Mouse (Mus musculus) urinary bladder, adult 18-20 months (tissue): ENCODE measurements around the gene Nos1ap.

Experiments used
- DNase-seq, 2 experiments: peaks; one replicate each; pipeline ENCODE4 v3.0.0; 2022; ENCODE audit warnings: low spot score in 2 of 2, mixed read lengths in 2 of 2

Nos1ap gene

GRCm38 (mm10) chr1:170360183-170360915, 229.3 kb downstream of the Nos1ap start:
- DNase-seq = no peak

- no peak for DNase-seq
These were observed 236.3 kb downstream of the Nos1ap start for GRCm38 (mm10) chr1:170353335-170353734.

GRCm38 (mm10) chr1:170351080-170351479, 238.6 kb downstream of the Nos1ap start:
- no peak for DNase-seq

DNA sequence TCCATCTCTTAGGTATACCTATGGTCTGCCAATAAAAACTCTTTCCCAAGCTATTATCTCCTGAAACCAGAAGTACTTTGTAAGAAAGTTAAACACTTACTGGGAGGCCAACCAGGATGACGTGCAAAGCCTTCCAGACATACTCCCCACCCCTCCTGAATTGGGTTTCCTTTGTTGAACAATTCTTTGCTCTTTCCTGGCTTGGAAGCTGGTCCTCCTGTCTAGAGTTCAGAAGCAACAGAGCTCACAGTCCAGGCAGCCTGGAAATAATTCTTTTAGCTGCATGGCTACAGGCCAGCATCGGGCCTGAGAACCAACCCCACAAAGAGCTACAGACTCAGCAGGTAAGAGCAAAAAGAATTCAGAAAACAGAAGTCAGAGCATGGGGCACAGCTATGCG, 243.4 kb downstream of the Nos1ap start:
- DNase-seq = no peak

- DNase-seq = no peak
These were observed 245.8 kb downstream of the Nos1ap start for GRCm38 (mm10) chr1:170343906-170344305.

DNA sequence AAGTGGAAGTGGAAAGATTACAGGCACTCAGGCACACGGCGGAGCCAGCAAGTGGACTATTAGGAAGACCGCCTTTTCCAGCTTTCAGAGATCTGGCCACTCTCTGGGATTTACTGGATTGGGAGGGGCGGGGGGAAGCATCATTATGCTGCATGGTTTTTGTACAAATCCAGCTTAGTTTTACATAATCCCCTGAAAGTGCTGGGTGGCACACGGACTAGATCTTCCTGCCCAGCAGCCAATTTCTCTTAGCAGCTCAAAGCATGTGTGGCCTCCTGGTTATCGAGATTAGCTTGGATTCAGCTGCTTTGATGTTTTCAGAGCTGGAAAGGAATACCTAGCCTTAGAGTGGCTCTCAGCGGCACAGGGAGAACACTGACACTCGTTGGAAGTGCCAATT, 246.6 kb downstream of the Nos1ap start:
- DNase-seq = no peak

GRCm38 (mm10) chr1:170339943-170340342, 249.7 kb downstream of the Nos1ap start:
- no peak for DNase-seq

- no peak for DNase-seq
These were observed 256.9 kb downstream of the Nos1ap start for GRCm38 (mm10) chr1:170332775-170333174.

- no peak for DNase-seq
These were observed 257.7 kb downstream of the Nos1ap start for GRCm38 (mm10) chr1:170331926-170332325.

GRCm38 (mm10) chr1:170325277-170325676, 264.4 kb downstream of the Nos1ap start:
- no peak for DNase-seq

DNA sequence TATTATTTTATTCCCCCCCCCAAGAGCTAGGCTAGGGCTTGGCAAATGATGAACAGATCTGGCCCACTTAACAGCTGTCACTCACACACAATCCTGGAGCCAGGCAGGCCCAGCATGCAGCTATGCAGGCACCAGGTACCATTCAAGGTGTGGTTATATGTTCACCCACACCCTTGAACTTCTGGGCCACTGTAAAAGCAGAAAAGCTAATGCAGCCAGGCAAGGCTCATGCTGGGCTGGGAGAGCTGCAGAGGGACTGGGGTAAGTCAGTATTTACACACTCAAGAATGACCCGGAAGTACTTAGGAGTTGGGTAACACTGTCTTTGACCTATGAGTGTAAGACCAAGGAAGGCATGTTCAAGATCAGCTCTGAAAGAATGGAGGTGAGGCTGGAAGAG, 265.3 kb downstream of the Nos1ap start:
- DNase-seq = no peak

DNA sequence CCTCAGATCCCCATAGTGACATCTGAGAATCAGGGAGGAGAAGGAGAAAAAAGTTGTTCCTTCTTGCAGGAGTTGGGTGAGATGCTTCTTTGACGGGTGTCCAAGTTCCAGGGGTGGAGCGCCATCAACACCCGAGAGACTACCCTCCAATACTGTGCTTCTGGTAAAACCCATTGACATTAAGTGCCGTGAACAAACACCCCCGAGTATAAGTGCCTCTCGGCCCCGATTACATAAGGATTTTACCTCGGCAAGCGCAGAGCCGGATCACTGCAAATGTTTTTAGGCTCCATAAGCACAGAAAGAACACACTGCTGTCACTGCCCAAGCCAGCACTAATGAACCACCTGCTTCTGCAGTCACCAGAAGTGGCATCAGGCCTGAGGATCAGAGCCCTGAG, 266.7 kb downstream of the Nos1ap start:
- no peak for DNase-seq

DNA sequence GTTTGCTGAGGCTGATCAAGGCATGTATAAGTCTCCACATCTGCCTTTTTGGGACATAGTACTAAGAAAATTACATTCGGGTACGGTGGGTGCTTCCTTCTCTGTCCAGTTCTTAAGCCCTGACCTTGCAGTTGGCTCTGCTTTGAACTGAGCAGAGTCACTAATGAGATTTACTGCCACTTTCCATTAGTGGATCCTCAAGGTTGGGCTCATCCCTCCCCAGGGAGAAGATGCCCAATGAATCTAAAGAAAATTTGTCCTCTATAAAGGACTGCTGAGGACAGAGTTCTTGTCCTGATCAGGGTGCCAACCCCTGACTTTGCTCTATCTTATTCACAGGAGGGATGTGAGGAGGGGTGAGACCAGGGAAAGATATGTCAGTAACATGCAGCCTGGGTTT, 267.6 kb downstream of the Nos1ap start:
- no peak for DNase-seq

- no peak for DNase-seq
These were observed 278.2 kb downstream of the Nos1ap start for GRCm38 (mm10) chr1:170311431-170311830.

- DNase-seq = no peak
These were observed 281.2 kb downstream of the Nos1ap start, which contains the start of gene Spata46 for GRCm38 (mm10) chr1:170308503-170308902. Gene Spata46, plus strand, starts transcription at chr1:170308803.

DNA sequence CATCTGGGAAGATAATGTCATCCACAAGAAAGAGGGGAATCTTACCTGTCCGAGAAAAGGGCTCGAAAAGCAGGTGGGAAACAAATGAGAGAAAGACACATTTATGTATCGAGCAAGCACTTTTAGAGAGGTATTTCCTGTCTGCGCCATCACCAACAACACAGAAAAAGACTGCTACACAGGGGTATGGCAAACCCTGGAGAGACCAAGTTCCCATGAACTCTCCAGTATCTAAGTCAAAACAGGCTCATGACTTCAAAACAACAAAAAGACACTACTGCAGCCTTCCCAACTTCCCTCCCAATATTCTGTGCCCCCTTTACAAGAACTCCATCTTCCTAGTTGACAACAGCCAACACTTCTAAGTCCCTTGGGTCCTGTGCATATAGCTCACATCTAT, 283.4 kb downstream of the Nos1ap start, which contains the start of gene Gm7694:
Gene Gm7694, minus strand, starts transcription at position 101 of the 400 bp plus-strand sequence.
- DNase-seq = no peak

DNA sequence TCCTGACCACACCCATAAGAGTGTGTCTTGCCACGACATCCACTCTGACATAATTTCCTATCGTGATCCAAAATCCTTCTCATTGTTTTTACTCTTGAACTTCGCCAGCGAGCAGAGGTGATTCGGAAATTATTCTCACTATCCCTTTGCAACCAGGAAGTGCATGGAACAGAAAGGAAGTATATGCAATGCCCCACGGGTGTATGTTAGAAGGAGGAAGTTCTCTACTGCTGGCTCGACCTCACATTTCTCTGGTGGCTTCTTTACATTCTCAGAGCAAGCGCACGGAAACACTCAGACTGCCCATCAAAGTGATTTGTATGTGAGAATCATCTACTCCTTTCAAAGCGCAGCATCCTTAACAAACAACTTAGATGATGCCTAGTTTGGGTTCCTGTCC, 284.7 kb downstream of the Nos1ap start:
- DNase-seq = no peak

GRCm38 (mm10) chr1:170303103-170303502, 286.6 kb downstream of the Nos1ap start:
- DNase-seq = no peak

DNA sequence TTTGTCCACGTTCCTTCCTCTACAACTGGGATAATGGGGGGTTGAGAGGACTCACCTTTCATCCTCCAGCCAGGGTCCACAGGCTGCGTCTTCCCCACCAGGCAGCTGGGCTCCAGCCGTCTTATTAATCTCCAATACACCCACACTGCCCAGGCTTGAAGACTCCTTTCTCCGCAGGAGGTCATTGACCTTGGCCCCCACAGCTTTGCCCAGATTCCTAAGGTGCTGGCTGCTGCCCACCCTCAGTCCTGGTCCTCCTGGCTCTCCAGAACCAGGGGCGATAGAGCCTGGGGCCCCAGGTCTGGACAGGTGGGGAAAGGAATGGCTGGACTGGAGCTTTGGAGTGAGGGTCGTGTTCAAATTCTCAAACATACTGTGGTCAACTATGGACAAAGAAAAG, 287.2 kb downstream of the Nos1ap start:
- DNase-seq = no peak

GRCm38 (mm10) chr1:170301686-170302085, 288.0 kb downstream of the Nos1ap start:
- DNase-seq = no peak

GRCm38 (mm10) chr1:170299496-170299895, 290.2 kb downstream of the Nos1ap start:
- DNase-seq = no peak

DNA sequence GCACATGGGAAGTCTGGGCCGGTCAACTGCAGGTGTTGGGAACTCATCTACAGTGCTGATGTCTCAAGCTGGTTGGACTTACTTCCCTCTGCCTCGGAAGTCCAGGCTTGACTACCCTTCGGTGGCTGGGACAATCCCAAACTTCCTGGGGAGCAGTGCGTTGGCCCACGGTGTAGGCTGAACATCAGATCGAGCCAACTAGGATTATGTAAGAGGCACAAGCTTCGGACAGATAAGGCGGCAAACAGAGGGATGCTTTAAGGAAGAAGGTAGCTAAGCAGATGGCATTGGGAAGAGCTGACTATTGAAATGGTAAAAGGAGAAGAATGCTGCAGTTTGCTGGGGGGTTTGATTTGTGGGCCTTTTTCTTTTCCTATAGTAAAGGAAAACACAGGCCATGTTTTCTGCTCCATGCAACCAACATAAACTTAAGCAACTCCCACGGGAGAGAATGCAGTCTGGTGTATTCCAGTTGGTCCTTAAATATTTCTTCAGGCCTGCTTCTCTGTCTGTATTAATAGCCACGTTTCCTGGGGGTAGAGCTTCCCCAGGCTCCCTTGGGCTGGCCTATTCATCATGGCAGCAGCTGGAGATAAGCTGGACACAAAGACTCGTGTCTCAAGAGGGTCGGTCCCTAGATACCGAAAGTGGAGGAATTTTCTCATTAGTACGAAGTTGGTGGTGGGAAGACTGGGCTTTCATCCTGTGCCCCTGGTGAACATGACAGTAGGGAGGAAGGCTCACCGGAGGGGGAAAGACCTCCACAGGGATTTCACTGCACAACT, 294.7 kb downstream of the Nos1ap start:
- no peak for DNase-seq

DNA sequence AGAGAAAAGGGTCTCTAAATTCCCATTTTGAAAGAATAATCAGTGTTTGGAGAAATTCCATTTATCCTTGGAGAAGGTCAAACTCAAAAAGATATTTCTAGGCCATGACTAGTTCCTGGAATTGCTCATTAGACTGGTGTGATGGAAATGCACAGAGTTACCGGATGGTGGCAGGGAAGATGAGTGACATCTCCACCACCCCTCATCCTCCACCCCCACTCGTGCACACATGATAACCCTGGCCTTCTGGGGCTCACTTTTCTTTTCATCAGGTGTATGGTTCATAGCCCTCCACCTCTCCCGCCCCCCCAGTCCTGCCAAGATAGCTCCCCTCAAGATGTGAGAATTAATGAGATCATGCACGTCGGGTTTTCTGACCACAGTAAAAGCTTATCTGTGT, 296.4 kb downstream of the Nos1ap start:
- no peak for DNase-seq
